Mouse (Mus musculus) forebrain, embryonic 12.5 days (tissue): ENCODE data around the gene Iqcb1. TPM values are rescaled to one million over a fixed set of nuclear protein-coding genes. Genes with fewer than 3 reads are reported as not detected.
A peak's percentile ranks its signal among the peaks of the same experiment; 100 is the strongest.

ENCODE experiments used
- ATAC-seq: fragments of 200-750 bp; cut with Nextera tagmentation; 2 replicates; pipeline ENCODE4 v1.8.0; 2017; ENCODE audit warnings: moderate TSS enrichment; ENCODE audit not compliant: low FRiP score
- H3K27ac ChIP-seq: fragments of 300-500 bp; sonication (generic); 2 replicates; pipeline ENCODE4 v1.5.1; 2016; ENCODE audit warnings: mild to moderate bottlenecking
- H3K27me3 ChIP-seq: fragments of 300-500 bp; sonication (generic); 2 replicates; pipeline ENCODE4 v1.6.1; 2016; ENCODE audit warnings: mild to moderate bottlenecking
- H3K36me3 ChIP-seq: fragments of 300-500 bp; sonication (generic); replicated peaks from 2 replicates; pipeline ENCODE4 v1.6.1; 2016; ENCODE audit warnings: mild to moderate bottlenecking
- H3K4me1 ChIP-seq: fragments of 300-500 bp; sonication (generic); 2 replicates; pipeline ENCODE4 v1.6.1; 2016
- H3K4me2 ChIP-seq: fragments of 300-500 bp; sonication (generic); 2 replicates; pipeline ENCODE4 v1.6.1; 2016; ENCODE audit warnings: mild to moderate bottlenecking, moderate library complexity
- H3K4me3 ChIP-seq: fragments of 300-500 bp; sonication (generic); replicated peaks from 2 replicates; pipeline ENCODE4 v1.5.1; 2016; ENCODE audit warnings: mild to moderate bottlenecking
- H3K9ac ChIP-seq: fragments of 300-500 bp; sonication (generic); 2 replicates; pipeline ENCODE4 v1.6.1; 2016; ENCODE audit warnings: mild to moderate bottlenecking
- H3K9me3 ChIP-seq: fragments of 300-500 bp; sonication (generic); 2 replicates; pipeline ENCODE4 v1.6.1; 2016
- WGBS: fragments of 180-500 bp; shearing (Covaris S2); methylation state at CpG from one replicate; pipeline ENCODE4 v1.1.7; 2016; 5-methylcytosine and 5-hydroxymethylcytosine counted together
- polyA plus RNA-seq: library from polyadenylated mRNA; unstranded; fragments of >200 nt; fragmentation: Nextera tagmentation; extraction: Ambion mirVana; gene quantifications from 2 replicates; pipeline ENCODE4 v1.2.1, GENCODE M21; 2016

Iqcb1 gene
- polyA plus RNA-seq: 66.3 TPM in 2 replicates

DNA sequence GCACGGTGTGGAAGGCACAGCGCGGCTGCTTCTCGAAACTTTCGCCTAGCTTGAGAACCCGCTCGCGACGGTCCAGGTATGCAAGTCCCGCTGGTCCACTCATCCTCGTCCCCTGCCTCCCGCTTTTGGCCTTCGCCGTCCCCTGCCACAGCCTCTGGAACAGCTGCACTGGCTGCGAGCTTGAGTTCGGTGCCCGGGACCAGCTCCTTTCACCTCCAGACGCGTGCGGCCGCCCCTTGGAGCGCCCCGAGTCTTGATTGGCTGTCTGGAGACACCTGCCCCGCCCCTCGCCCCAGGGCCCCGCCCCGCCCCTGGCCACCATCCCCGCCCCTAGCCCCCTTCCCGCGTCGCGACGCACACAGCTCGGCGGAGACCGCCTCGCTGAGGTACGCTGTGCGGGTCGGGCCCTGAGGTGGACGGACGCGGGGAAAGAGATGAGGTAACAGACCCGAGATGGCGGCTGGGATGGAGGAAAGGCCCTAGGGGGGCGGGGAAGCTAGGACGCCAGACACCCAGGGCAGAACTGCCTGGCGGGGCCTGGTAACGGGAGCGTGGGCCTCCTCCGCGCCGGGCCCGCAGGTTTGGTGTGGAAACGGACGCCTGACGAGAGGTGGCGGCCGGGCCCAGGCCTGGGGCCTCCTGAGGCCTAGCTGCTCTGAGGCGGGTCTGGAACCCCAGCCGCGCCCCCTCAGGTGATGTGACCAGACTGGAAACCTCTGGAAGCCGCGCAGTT lies at the start of gene Iqcb1:
Gene Iqcb1 (plus strand): TSS at position 332 of the 733 bp plus-strand sequence.
- Histone ChIP-seq H3K9me3 (no peaks in the 10 kb centered on the region), H3K27ac (peak within 1 kb of the TSS; percentile 75), H3K4me3 (peak within 1 kb of the TSS; percentile 74), H3K9ac (peak within 1 kb of the TSS; percentile 81), H3K36me3 (no peaks in the 10 kb centered on the region; the same call in 1 of the 2 replicates), H3K27me3 (no peaks in the 10 kb centered on the region), H3K4me2 (peak within 1 kb of the TSS; percentile 73), H3K4me1 (peaks cover 9% of the 10 kb centered on the region)
- under 1% methylated on average over 64 of the region's 64 CpGs for WGBS
- peak; percentile 98 for ATAC-seq

DNA sequence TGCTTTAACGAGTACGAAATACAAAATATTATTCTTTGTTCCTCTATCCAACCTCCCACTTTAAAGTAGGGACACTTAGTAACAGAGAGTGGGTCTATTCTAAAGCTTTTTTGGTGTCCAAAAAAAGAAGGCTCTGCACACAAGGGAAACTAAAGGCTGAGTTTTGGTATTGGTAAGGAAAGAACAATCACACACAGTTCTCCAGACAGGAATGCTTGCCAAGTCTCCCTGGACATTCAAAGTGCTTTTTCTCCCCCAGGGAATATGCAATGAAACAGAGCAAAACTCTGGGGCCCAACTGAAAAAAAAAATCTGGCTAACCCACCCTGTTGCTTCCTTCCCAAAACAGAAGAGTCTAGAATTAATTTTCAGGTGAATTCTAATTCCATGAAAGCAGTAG lies 44.0 kb upstream of the Iqcb1 start:
- Histone ChIP-seq H3K9ac (no peak overlapping the region), H3K4me3 (no peak overlapping the region), H3K36me3 (no peaks in the 10 kb centered on the region), H3K9me3 (no peaks in the 10 kb centered on the region), H3K27ac (0 out of 2 replicates have a peak overlapping the region, but pooled peaks have one; percentile 6), H3K27me3 (no peaks in the 10 kb centered on the region), H3K4me2 (peak overlapping the region; percentile 26; the same call in 1 of the 2 replicates), H3K4me1 (peaks cover 6% of the 10 kb centered on the region; the same call in 1 of the 2 replicates)
- no peak for ATAC-seq
- 84% methylated on average over 2 of the region's 2 CpGs for WGBS

DNA sequence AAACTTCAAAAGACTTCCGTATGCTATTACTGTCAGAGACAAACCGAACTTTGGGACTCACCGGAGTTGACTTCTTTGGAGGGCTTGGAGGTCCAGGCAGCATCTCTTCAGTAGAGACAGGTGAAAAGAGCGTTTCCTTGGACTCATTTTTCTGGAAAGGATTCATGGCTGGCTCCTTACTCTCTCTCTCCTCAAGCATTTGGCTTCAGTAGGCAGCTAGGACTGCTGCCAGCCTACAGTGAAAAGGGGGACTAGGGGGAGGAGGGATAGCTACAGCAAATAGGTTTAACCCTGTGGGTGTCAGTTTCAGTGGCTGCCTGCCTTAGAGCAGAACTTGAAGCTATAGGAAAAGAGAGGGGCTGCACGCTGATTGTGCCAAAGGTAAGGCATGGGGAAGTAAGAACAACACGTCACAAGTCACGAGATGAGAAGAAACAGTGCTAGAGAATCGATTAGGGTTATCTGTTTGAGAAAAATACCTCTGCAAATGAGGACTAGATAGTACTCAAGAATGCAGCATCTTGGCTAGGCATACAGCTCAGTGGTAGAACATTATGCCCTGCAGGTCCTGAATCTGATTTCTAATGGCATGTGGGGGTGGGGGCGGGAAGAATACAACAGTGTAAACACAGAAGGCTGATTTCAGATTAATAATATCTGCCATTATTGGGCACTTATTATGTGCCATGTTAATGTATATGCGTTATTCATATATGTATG lies 43.4 kb upstream of the Iqcb1 start, which contains the start of gene Slc15a2:
Gene Slc15a2 (minus strand): TSS at position 369 of the 720 bp plus-strand sequence.
- Histone ChIP-seq H3K27ac (0 out of 2 replicates have a peak within 1 kb of the TSS, but pooled peaks have one; percentile 6), H3K36me3 (no peaks in the 10 kb centered on the region), H3K9me3 (no peaks in the 10 kb centered on the region), H3K4me2 (peak within 1 kb of the TSS; percentile 26; the same call in 1 of the 2 replicates), H3K27me3 (no peaks in the 10 kb centered on the region), H3K4me1 (peaks cover 6% of the 10 kb centered on the region; the same call in 1 of the 2 replicates), H3K4me3 (no peak within 1 kb of the TSS), H3K9ac (no peak within 1 kb of the TSS)
- no peak; the same call in 1 of the 2 replicates for ATAC-seq
- WGBS: 72% methylated on average over 10 of the region's 10 CpGs

DNA sequence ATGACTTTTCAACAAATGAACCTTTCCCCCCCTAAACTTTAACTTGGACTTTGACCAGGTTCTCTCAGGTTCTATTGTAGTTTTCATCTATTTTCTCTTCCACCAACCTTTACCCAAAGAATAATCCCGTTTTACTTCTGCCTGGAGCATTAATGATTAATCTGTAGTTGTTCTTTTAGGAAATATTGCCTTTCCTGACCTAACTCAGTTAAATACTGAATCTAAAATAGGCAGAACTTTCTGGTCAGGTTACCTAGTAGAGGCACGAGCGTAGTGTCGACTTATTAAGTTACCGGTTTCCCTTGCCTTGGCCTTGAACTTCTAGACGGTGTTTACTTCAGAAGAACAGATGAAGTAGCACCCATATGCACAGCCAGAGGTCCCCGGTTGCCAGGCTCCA lies 41.7 kb upstream of the Iqcb1 start:
- Histone ChIP-seq H3K9me3 (no peaks in the 10 kb centered on the region), H3K4me2 (no peak overlapping the region), H3K36me3 (no peaks in the 10 kb centered on the region), H3K9ac (no peak overlapping the region), H3K27ac (no peak overlapping the region), H3K4me3 (no peak overlapping the region), H3K4me1 (peaks cover 6% of the 10 kb centered on the region; the same call in 1 of the 2 replicates), H3K27me3 (no peaks in the 10 kb centered on the region)
- 93% methylated on average over 7 of the region's 7 CpGs for WGBS
- no peak for ATAC-seq

DNA sequence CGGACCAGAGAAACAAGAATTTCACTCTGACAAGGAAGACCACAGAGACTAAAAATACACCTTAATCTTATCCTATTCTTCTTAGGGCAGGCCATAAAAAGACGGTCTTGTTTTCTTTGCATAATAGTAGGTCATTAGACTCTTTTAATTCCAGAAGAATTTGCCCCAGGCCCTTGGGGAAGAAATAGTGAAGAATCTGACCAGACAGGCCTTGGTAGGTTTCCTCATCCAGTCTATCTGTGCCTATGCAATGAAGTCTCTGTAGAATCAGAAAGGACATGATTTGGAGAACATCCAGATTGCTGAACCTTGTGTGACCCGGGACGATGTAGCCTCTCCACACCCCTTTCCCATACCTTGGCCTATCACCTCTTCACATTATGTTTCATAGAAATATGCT lies 38.0 kb upstream of the Iqcb1 start:
- Histone ChIP-seq H3K27ac (no peak overlapping the region), H3K36me3 (no peaks in the 10 kb centered on the region), H3K4me1 (no peaks in the 10 kb centered on the region), H3K4me2 (no peak overlapping the region), H3K9me3 (no peaks in the 10 kb centered on the region), H3K4me3 (no peak overlapping the region), H3K27me3 (no peaks in the 10 kb centered on the region), H3K9ac (no peak overlapping the region)
- WGBS: 87% methylated on average over 4 of the region's 4 CpGs
- no peak for ATAC-seq

DNA sequence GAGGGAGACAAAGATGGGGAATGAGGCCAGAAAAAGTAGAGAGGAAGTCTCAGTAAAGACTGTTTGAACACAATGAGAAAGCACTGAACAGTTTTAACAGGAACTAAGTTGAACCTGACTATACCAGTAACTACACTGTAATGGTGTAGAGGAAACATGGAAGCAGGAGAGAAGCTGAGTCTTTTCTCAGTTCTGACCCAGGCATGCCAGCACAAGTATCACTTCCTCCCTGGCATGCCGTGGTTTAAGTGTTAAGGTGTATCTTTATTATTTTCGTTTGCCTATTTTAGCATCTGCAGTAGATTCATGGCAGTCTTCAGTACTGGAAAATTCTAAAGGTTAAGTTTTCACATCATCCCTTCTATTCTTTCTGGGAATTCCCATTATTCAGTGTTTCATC lies 33.2 kb upstream of the Iqcb1 start:
- Histone ChIP-seq H3K27me3 (no peaks in the 10 kb centered on the region), H3K9me3 (no peaks in the 10 kb centered on the region), H3K4me2 (no peak overlapping the region), H3K27ac (no peak overlapping the region), H3K4me3 (no peak overlapping the region), H3K9ac (no peak overlapping the region), H3K36me3 (no peaks in the 10 kb centered on the region), H3K4me1 (no peaks in the 10 kb centered on the region)
- no peak for ATAC-seq
- 90% methylated on average over 2 of the region's 2 CpGs for WGBS

DNA sequence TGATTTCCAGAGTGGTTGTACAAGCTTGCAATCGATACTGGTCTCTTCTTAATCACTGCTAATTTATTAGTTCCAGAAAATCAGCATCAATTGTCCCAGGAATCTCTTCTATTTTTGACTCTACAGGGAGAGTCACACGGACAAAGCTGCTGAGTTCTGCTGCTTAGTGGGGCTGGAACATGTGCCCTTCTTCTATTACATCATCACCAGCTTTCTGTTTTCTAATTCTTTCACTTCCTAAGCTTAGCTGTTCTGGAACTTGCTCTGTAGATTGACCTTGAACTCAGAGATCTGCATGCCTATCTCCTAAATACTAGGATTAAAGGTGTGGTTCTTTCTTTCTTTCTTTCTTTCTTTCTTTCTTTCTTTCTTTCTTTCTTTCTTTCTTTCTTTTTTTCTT lies 29.9 kb upstream of the Iqcb1 start:
- H3K4me3 ChIP-seq: no peak overlapping the region
- H3K27me3 ChIP-seq: no peaks in the 10 kb centered on the region
- 87% methylated on average over 2 of the region's 2 CpGs for WGBS
- H3K36me3 ChIP-seq: no peaks in the 10 kb centered on the region
- ATAC-seq: no peak
- no peaks in the 10 kb centered on the region for H3K4me1 ChIP-seq
- H3K9me3 ChIP-seq: no peaks in the 10 kb centered on the region
- no peak overlapping the region for H3K9ac ChIP-seq
- no peak overlapping the region for H3K4me2 ChIP-seq
- H3K27ac ChIP-seq: no peak overlapping the region

DNA sequence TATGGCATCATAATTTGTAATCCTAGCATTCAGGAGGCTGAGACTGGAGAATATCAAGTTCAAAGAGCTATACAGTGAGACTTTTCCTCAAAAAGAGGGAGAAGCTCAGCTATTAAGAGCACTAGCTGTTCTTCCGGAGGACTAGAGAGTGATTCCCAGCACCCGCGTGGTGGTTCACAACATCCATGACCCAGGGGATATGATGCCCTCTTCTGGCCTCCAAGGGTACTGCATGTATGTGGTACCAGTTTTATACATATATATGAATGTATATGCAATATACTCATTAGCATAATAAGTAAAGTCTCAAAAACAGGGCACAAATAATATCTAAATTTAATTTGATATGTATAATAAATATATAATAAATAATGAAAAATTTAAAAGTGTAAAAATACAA lies 25.8 kb upstream of the Iqcb1 start:
- H3K9ac ChIP-seq: no peak overlapping the region
- no peak for ATAC-seq
- H3K4me3 ChIP-seq: no peak overlapping the region
- no peaks in the 10 kb centered on the region for H3K4me1 ChIP-seq
- no peak overlapping the region for H3K27ac ChIP-seq
- 89% methylated on average over 3 of the region's 3 CpGs for WGBS
- H3K27me3 ChIP-seq: no peaks in the 10 kb centered on the region
- H3K9me3 ChIP-seq: no peaks in the 10 kb centered on the region
- H3K36me3 ChIP-seq: no peaks in the 10 kb centered on the region
- no peak overlapping the region for H3K4me2 ChIP-seq

DNA sequence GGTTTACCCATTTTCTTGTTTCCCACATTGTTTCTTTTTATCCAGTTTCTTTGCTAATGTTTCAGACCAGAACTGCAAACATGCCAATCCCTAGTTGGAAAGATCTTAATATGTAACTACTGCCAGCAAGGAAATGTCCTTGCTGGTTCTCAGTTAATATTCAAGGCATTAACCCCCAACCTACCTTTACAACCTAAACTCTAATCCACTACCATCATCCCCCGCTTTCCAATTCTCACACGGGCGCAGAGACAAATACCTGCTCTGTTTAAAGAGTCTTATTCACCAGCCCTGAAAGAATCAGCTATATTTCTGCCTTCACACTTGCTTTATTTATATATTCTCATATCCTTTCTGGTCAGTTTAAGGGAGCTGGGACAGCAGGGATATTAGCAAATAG lies 19.6 kb upstream of the Iqcb1 start:
- Histone ChIP-seq H3K4me2 (no peak overlapping the region), H3K9me3 (no peaks in the 10 kb centered on the region), H3K4me3 (no peak overlapping the region), H3K27me3 (no peaks in the 10 kb centered on the region), H3K36me3 (no peaks in the 10 kb centered on the region), H3K9ac (no peak overlapping the region), H3K27ac (no peak overlapping the region), H3K4me1 (no peaks in the 10 kb centered on the region)
- ATAC-seq: no peak
- 94% methylated on average over 3 of the region's 3 CpGs for WGBS

DNA sequence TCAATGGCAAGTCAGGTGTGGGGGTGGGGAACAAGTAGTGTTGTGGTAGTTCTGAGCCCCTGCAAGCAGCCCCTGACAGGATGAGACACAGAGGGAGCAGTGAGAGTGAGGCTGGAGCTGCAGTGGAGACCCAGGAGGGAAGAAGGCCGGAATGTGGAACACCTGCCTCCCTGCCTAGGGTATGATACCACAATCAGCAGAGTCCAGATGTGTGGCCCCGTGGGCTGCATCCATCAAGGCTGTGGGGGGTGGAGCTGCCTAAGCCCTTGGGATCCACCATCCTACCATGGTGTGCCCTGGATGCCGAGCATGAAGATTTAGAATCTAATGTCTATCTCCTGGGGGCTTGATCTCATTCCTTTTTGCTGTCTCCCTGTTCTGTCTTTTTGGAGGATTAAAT lies 14.5 kb upstream of the Iqcb1 start:
- Histone ChIP-seq H3K27ac (no peak overlapping the region), H3K4me3 (no peak overlapping the region), H3K27me3 (no peaks in the 10 kb centered on the region), H3K4me1 (no peaks in the 10 kb centered on the region), H3K4me2 (no peak overlapping the region), H3K9ac (no peak overlapping the region), H3K36me3 (no peaks in the 10 kb centered on the region), H3K9me3 (no peaks in the 10 kb centered on the region)
- no peak for ATAC-seq
- WGBS: 62% methylated on average over 3 of the region's 3 CpGs

DNA sequence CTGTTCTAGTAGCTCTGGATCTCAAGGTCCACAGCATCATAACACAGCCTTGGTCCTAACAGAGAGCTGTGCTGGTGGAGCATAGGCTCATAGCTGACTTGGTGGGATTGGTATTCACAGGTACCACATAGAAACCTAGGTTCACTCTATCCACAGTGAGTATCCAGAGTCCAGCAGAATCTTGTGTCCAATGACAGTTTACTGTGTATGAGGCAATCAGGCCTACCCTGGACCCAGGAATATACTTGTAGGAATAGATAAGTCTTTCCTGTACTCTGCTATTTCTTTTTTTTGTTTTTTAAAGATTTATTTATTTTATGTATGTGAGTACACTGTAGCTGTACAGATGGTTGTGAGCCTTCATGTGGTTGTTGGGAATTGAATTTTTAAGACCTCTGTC lies 11.3 kb upstream of the Iqcb1 start:
- H3K4me2 ChIP-seq: no peak overlapping the region
- 0 out of 2 replicates have a peak, but pooled peaks have one; percentile 7 for ATAC-seq

DNA sequence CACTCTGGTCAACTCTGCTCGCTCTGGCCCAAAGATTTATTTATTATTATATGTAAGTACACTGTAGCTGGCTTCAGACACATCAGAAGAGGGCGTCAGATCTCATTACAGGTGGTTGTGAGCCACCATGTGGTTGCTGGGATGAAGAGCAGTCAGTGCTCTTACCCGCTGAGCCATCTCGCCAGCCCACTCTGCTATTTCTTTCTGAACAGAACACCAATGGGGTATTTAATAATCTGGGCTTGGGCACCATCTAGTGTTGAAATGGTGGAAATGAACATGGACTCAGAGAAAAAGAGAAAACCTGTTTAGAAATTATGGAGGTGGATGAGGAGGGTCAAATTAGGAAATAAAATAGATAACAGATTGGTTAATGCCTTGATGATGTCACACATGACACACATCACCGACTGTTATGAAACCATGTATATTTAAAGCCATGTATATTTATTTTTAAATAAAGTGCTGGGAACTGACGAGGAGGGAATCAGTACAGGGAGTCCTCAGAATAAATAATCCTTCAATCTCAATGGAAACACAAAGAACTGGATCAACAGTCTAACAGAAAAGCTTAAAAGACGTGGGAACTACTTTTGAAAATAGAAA lies 10.8 kb upstream of the Iqcb1 start:
- Histone ChIP-seq H3K27me3 (no peaks in the 10 kb centered on the region), H3K9me3 (no peaks in the 10 kb centered on the region), H3K9ac (no peak overlapping the region), H3K4me1 (peaks cover 5% of the 10 kb centered on the region), H3K4me3 (no peak overlapping the region), H3K36me3 (no peaks in the 10 kb centered on the region), H3K27ac (no peak overlapping the region), H3K4me2 (no peak overlapping the region)
- WGBS: 18% methylated on average over 7 of the region's 7 CpGs
- ATAC-seq: peak; percentile 96

More for the DNA sequence above, 11.3 kb upstream of the Iqcb1 start:
- no peak overlapping the region for H3K4me3 ChIP-seq
- no peaks in the 10 kb centered on the region for H3K36me3 ChIP-seq
- H3K9ac ChIP-seq: no peak overlapping the region
- H3K27me3 ChIP-seq: no peaks in the 10 kb centered on the region
- H3K9me3 ChIP-seq: no peaks in the 10 kb centered on the region
- no peak overlapping the region for H3K27ac ChIP-seq
- peaks cover 5% of the 10 kb centered on the region for H3K4me1 ChIP-seq
